Mouse (Mus musculus): Measurements from ENCODE around the gene Stk11. TPM values are rescaled to one million over a fixed set of nuclear protein-coding genes. Genes with fewer than 3 reads are reported as not detected.

Gene Stk11
- polyA plus RNA-seq, 1 experiment from 2014 or later = 27.1 TPM

Other genes with a start within 250 kb of the Stk11 start
- gene Prtn3, start 241.3 kb upstream of the Stk11 start, polyA plus RNA-seq (2014; fragmentation: Nextera tagmentation; extraction: Ambion mirVana) = 16.0 and 19.6 TPM in 2 replicates
- gene Plppr3, start 241.2 kb upstream of the Stk11 start, polyA plus RNA-seq (2014; fragmentation: Nextera tagmentation; extraction: Ambion mirVana) = 95.1 and 95.7 TPM in 2 replicates
- gene Elane, start 229.6 kb upstream of the Stk11 start, polyA plus RNA-seq (2014; fragmentation: Nextera tagmentation; extraction: Ambion mirVana) = 0.20 TPM in 1 of 2 replicates, not detected in the other
- not detected in 2 replicates for gene Cfd, start 224.9 kb upstream of the Stk11 start, polyA plus RNA-seq (2014; fragmentation: Nextera tagmentation; extraction: Ambion mirVana)
- 43.1 and 43.8 TPM in 2 replicates for gene Med16, start 206.9 kb upstream of the Stk11 start, polyA plus RNA-seq (2014; fragmentation: Nextera tagmentation; extraction: Ambion mirVana)
- gene Gm26602, start 204.9 kb upstream of the Stk11 start, polyA plus RNA-seq (2014; fragmentation: Nextera tagmentation; extraction: Ambion mirVana) = 6.7 TPM in 1 of 2 replicates, not detected in the other
- gene Kiss1r, start 198.8 kb upstream of the Stk11 start, polyA plus RNA-seq (2014; fragmentation: Nextera tagmentation; extraction: Ambion mirVana) = 0.21 and 0.34 TPM in 2 replicates
- gene R3hdm4, start 194.6 kb upstream of the Stk11 start, polyA plus RNA-seq (2014; fragmentation: Nextera tagmentation; extraction: Ambion mirVana) = 133 and 138 TPM in 2 replicates
- gene Arid3a, start 188.8 kb upstream of the Stk11 start, polyA plus RNA-seq (2014; fragmentation: Nextera tagmentation; extraction: Ambion mirVana) = 11.8 and 12.9 TPM in 2 replicates
- gene Wdr18, start 155.7 kb upstream of the Stk11 start, polyA plus RNA-seq (2014; fragmentation: Nextera tagmentation; extraction: Ambion mirVana) = 141 and 144 TPM in 2 replicates
- 0.23 and 0.41 TPM in 2 replicates for gene Grin3b, start 145.1 kb upstream of the Stk11 start, polyA plus RNA-seq (2014; fragmentation: Nextera tagmentation; extraction: Ambion mirVana)
- 15.7 and 15.9 TPM in 2 replicates for gene Tmem259, start 131.5 kb upstream of the Stk11 start, polyA plus RNA-seq (2014; fragmentation: Nextera tagmentation; extraction: Ambion mirVana)
- gene Cnn2, start 127.2 kb upstream of the Stk11 start, polyA plus RNA-seq (2014; fragmentation: Nextera tagmentation; extraction: Ambion mirVana) = 250 and 255 TPM in 2 replicates
- 1.3 and 1.4 TPM in 2 replicates for gene Abca7, start 119.3 kb upstream of the Stk11 start, polyA plus RNA-seq (2014; fragmentation: Nextera tagmentation; extraction: Ambion mirVana)
- 8.5 and 10.8 TPM in 2 replicates for gene Arhgap45, start 99.2 kb upstream of the Stk11 start, polyA plus RNA-seq (2014; fragmentation: Nextera tagmentation; extraction: Ambion mirVana)
- 294 and 308 TPM in 2 replicates for gene Polr2e, start 76.0 kb upstream of the Stk11 start, polyA plus RNA-seq (2014; fragmentation: Nextera tagmentation; extraction: Ambion mirVana)
- gene Gpx4, start 68.6 kb upstream of the Stk11 start, polyA plus RNA-seq (2014; fragmentation: Nextera tagmentation; extraction: Ambion mirVana) = 475 and 534 TPM in 2 replicates
- gene Sbno2, start 10.2 kb upstream of the Stk11 start, polyA plus RNA-seq (2014; fragmentation: Nextera tagmentation; extraction: Ambion mirVana) = 8.1 and 10.8 TPM in 2 replicates
- 416 and 426 TPM in 2 replicates for gene Atp5d, start 22.8 kb downstream of the Stk11 start, polyA plus RNA-seq (2014; fragmentation: Nextera tagmentation; extraction: Ambion mirVana)
- 4.7 and 6.5 TPM in 2 replicates for gene Cbarp, start 25.0 kb downstream of the Stk11 start, polyA plus RNA-seq (2014; fragmentation: Nextera tagmentation; extraction: Ambion mirVana)
- gene Midn, start 32.5 kb downstream of the Stk11 start, polyA plus RNA-seq (2014; fragmentation: Nextera tagmentation; extraction: Ambion mirVana) = 59.3 and 60.9 TPM in 2 replicates
- 67.9 and 68.1 TPM in 2 replicates for gene Cirbp, start 50.2 kb downstream of the Stk11 start, polyA plus RNA-seq (2014; fragmentation: Nextera tagmentation; extraction: Ambion mirVana)
- gene 1600002K03Rik, start 57.1 kb downstream of the Stk11 start, polyA plus RNA-seq (2014; fragmentation: Nextera tagmentation; extraction: Ambion mirVana) = 5.9 and 7.2 TPM in 2 replicates
- gene Efna2, start 63.7 kb downstream of the Stk11 start, polyA plus RNA-seq (2014; fragmentation: Nextera tagmentation; extraction: Ambion mirVana) = 51.3 and 54.8 TPM in 2 replicates
- 84.6 and 87.1 TPM in 2 replicates for gene Mum1, start 110.6 kb downstream of the Stk11 start, polyA plus RNA-seq (2014; fragmentation: Nextera tagmentation; extraction: Ambion mirVana)
- 266 and 281 TPM in 2 replicates for gene Ndufs7, start 133.3 kb downstream of the Stk11 start, polyA plus RNA-seq (2014; fragmentation: Nextera tagmentation; extraction: Ambion mirVana)
- gene Gamt, start 145.2 kb downstream of the Stk11 start, polyA plus RNA-seq (2014; fragmentation: Nextera tagmentation; extraction: Ambion mirVana) = 18.9 and 20.1 TPM in 2 replicates
- 51.7 and 55.6 TPM in 2 replicates for gene Dazap1, start 145.7 kb downstream of the Stk11 start, polyA plus RNA-seq (2014; fragmentation: Nextera tagmentation; extraction: Ambion mirVana)
- 1,071 TPM in 2 replicates for gene Rps15, start 176.7 kb downstream of the Stk11 start, polyA plus RNA-seq (2014; fragmentation: Nextera tagmentation; extraction: Ambion mirVana)
- gene Apc2, start 180.2 kb downstream of the Stk11 start, polyA plus RNA-seq (2014; fragmentation: Nextera tagmentation; extraction: Ambion mirVana) = 4.5 and 5.0 TPM in 2 replicates
- gene 2310011J03Rik, start 204.7 kb downstream of the Stk11 start, polyA plus RNA-seq (2014; fragmentation: Nextera tagmentation; extraction: Ambion mirVana) = 38.1 and 45.0 TPM in 2 replicates
- 4.4 and 5.3 TPM in 2 replicates for gene Pcsk4, start 213.7 kb downstream of the Stk11 start, polyA plus RNA-seq (2014; fragmentation: Nextera tagmentation; extraction: Ambion mirVana)
- gene Reep6, start 214.2 kb downstream of the Stk11 start, polyA plus RNA-seq (2014; fragmentation: Nextera tagmentation; extraction: Ambion mirVana) = 5.2 and 7.2 TPM in 2 replicates
- 0.28 and 0.41 TPM in 2 replicates for gene Adamtsl5, start 232.6 kb downstream of the Stk11 start, polyA plus RNA-seq (2014; fragmentation: Nextera tagmentation; extraction: Ambion mirVana)
- gene Plk5, start 240.7 kb downstream of the Stk11 start, polyA plus RNA-seq (2014; fragmentation: Nextera tagmentation; extraction: Ambion mirVana) = 0.49 and 0.61 TPM in 2 replicates

Data from limb, embryonic 11.5 days (tissue).